ENCODE assay signal across 9 mouse cellular contexts in the genomic region with DNA sequence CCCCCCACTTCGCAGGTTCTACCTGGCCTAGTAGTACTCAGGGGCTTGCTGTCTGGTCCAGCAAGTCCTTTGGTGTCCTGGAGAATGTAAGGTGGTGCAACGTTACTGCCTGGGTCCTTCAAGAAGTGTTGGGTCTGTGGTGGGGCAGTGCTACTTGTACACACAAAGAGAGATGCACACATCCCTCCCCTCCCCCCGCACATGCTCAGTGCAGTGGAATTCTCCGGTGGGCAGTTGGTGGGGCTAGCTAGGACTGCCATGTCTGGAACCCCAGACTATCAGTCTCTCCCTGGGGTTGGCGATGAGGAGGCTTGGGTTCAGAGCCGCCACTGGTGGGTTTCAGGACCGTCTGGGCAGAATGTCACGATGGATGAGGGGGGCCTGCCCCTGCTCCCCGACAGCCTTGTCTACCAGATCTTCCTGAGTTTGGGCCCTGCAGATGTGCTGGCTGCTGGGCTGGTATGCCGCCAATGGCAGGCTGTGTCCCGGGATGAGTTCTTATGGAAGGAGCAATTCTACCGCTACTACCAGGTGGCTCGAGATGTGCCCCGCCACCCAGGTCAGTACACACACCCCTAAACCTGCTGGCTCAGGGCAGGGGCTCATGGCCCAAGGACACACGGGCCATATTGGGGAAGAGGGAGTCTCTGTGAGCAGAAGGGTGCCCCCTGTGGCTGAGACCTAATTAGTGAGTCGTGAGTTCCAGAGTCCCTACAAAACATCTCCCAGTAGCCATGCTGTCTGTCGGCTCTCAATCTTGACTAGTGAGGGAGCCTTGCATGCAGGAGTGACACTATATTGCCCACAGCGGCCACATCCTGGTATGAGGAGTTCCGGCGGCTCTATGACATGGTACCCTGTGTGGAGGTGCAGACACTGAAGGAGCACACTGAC. TPM values are rescaled to one million over a fixed set of nuclear protein-coding genes. Genes with fewer than 3 reads are reported as not detected.
A peak's percentile ranks its signal among the peaks of the same experiment; 100 is the strongest.
DNase-seq lines count a peak whose midpoint lies in the region; ATAC-seq and TF ChIP-seq lines count a peak whose summit lies in the region.
"Had no signal": no experiment of that assay in that cellular context is flagged by ENCODE, and none has a peak within 500 bp of the region (broad histone marks: within the 10 kb centered on the region; RNA-seq: fewer than 3 reads in every experiment).

A gene (minus strand): TSS at position 127 of the 894 bp plus-strand sequence.

- peak within 1 kb of the TSS; percentile 94 for H3K4me2 ChIP-seq in hindbrain, postnatal 0 days (ENCODE audit: low read depth, low read length)
- peak within 1 kb of the TSS; percentile 86 for H3K4me2 ChIP-seq in midbrain, embryonic 15.5 days

- peak; percentile 52 for DNase-seq in cerebellum, adult 8-10 months
- DNase-seq in cerebellum, postnatal 4 days (ENCODE audit: low spot score in 2 of 2) = no peak
- peak; percentile 31 for DNase-seq in thymus, postnatal 14 days
- DNase-seq in thymus, postnatal 36 days = no peak
- peak; percentile 19 for DNase-seq in hindbrain, postnatal 0 days (ENCODE audit: low spot score)

- H3K27ac ChIP-seq in hindbrain, postnatal 0 days = peak within 1 kb of the TSS; percentile 90
- peak within 1 kb of the TSS; percentile 88 for H3K27ac ChIP-seq in midbrain, embryonic 15.5 days

- H3K4me1 ChIP-seq in hindbrain, postnatal 0 days (ENCODE audit: insufficient read depth, low read length) = peaks cover 14% of the 10 kb centered on the region
- H3K4me1 ChIP-seq in midbrain, embryonic 15.5 days = peaks cover 20% of the 10 kb centered on the region

- peaks cover 28% of the 10 kb centered on the region; the same call in 1 of the 2 replicates for H3K36me3 ChIP-seq in hindbrain, postnatal 0 days (ENCODE audit: insufficient read depth, low read length)
- H3K36me3 ChIP-seq in midbrain, embryonic 15.5 days (replicated peaks) = peaks cover 24% of the 10 kb centered on the region

- peak within 1 kb of the TSS; percentile 69 for H3K4me3 ChIP-seq in hindbrain, postnatal 0 days (ENCODE audit: low read length)
- peak within 1 kb of the TSS; percentile 95 for H3K4me3 ChIP-seq in midbrain, embryonic 15.5 days

- H3K9ac ChIP-seq in hindbrain, postnatal 0 days (replicated peaks; ENCODE audit: low read length) = peak within 1 kb of the TSS; percentile 88
- H3K9ac ChIP-seq in midbrain, embryonic 15.5 days = peak within 1 kb of the TSS; percentile 98

- no peaks in the 10 kb centered on the region for H3K9me3 ChIP-seq in hindbrain, postnatal 0 days (ENCODE audit: low read length)
- H3K9me3 ChIP-seq in midbrain, embryonic 15.5 days = no peaks in the 10 kb centered on the region

- TF ChIP-seq CTCF in hindbrain, postnatal 0 days (IDR thresholded peaks at IDR 0.05; ENCODE audit: low read depth) = no peak

- no peak for ATAC-seq in hindbrain, postnatal 0 days
- peak; percentile 8 for ATAC-seq in midbrain, embryonic 15.5 days (replicated peaks)
- no peak for ATAC-seq in erythroid progenitor cell, adult 5-6 weeks (replicated peaks; ENCODE audit: low FRiP score, poor library complexity, severe bottlenecking)
- no peak for ATAC-seq in inflammation-experienced regulatory T-cells, adult 6 months
- ATAC-seq: Patski had no signal

- 72% methylated on average over 20 of the region's 20 CpGs for WGBS in hindbrain, postnatal 0 days
- 78% methylated on average over 20 of the region's 20 CpGs for WGBS in midbrain, embryonic 15.5 days

- H3K27me3 ChIP-seq in hindbrain, postnatal 0 days (ENCODE audit: insufficient read depth, low read length) = no peaks in the 10 kb centered on the region
- no peaks in the 10 kb centered on the region for H3K27me3 ChIP-seq in midbrain, embryonic 15.5 days (replicated peaks)
- H3K27me3 ChIP-seq: Patski had no signal

RNA-seq across cellular contexts. Expression of the gene that starts here (rescaled TPM):
- total RNA-seq in hindbrain, postnatal 0 days (2014; rRNA removed) = 0.58 and 0.68 TPM in 2 replicates
- 6.5 and 8.0 TPM in 2 replicates for polyA plus RNA-seq in hindbrain, postnatal 0 days (2015; fragmentation: Nextera tagmentation; extraction: Ambion mirVana)
- polyA plus RNA-seq in midbrain, embryonic 15.5 days (2015; fragmentation: Nextera tagmentation; extraction: Ambion mirVana) = 6.4 and 7.4 TPM in 2 replicates
- not detected in 2 replicates for total RNA-seq in erythroid progenitor cell, adult 5-6 weeks (2015; ENCODE audit: low replicate concordance)
- total RNA-seq in erythroid progenitor cell, adult 5-6 weeks (2017; ENCODE audit: low replicate concordance) = 0.64 TPM in 1 of 2 replicates, not detected in the other
- 1 to 10 TPM; 2.1 to 5.1 (median 3.4) TPM for polyA plus RNA-seq in inflammation-experienced regulatory T-cells, adult 6 months (2017; shearing (Covaris generic))

Comparison
In these comparisons a context has a peak if more than half of its experiments do, and no peak if none do; other contexts are left out.
1. DNase-seq: peak in cerebellum, adult 8-10 months (single experiment), thymus, postnatal 14 days (single experiment) and hindbrain, postnatal 0 days (single experiment); none in cerebellum, postnatal 4 days (0 of 2) and thymus, postnatal 36 days (0 of 2).